Mouse (Mus musculus) frontal cortex, adult 2 months (tissue): ENCODE measurements around the gene Slamf7. TPM values are rescaled to one million over a fixed set of nuclear protein-coding genes. Genes with fewer than 3 reads are reported as not detected.

ENCODE experiments used
- polyA plus RNA-seq: library from polyadenylated mRNA; depleted of rRNA; stranded (reverse); fragments of >200 nt; gene quantifications from 2 replicates; pipeline ENCODE4 v1.2.3, GENCODE M21; 2012; rRNA removed

The Slamf7 gene
- polyA plus RNA-seq, 1 experiment, result 0.06 TPM

Other genes with a start within 250 kb of the Slamf7 start
- 105 and 119 TPM in 2 replicates for gene Usf1, start 241.7 kb downstream of the Slamf7 start, polyA plus RNA-seq
- gene Tstd1, start 234.2 kb downstream of the Slamf7 start, polyA plus RNA-seq, result 4.1 and 5.0 TPM in 2 replicates
- 8.6 and 9.5 TPM in 2 replicates for gene F11r, start 215.5 kb downstream of the Slamf7 start, polyA plus RNA-seq
- 6.4 and 7.3 TPM in 2 replicates for gene Alyref2, start 149.6 kb downstream of the Slamf7 start, polyA plus RNA-seq
- not detected in 2 replicates for gene Itln1, start 117.7 kb downstream of the Slamf7 start, polyA plus RNA-seq
- gene Cd244a, start 93.8 kb downstream of the Slamf7 start, polyA plus RNA-seq, result 0.04 TPM in 1 of 2 replicates, not detected in the other
- 0.19 and 0.32 TPM in 2 replicates for gene Ly9, start 45.6 kb downstream of the Slamf7 start, polyA plus RNA-seq
- 1.6 and 1.9 TPM in 2 replicates for gene Cd48, start 29.0 kb upstream of the Slamf7 start, polyA plus RNA-seq
- 0.19 and 0.22 TPM in 2 replicates for gene Slamf1, start 114.1 kb upstream of the Slamf7 start, polyA plus RNA-seq
- 1.7 and 3.4 TPM in 2 replicates for gene Cd84, start 186.7 kb upstream of the Slamf7 start, polyA plus RNA-seq
- gene Gm10521, start 242.6 kb upstream of the Slamf7 start, polyA plus RNA-seq, result 0.12 and 0.17 TPM in 2 replicates